Mouse (Mus musculus) testis, adult 2 months (tissue): ENCODE results near the gene Arg1.

Experiments used
- CTCF ChIP-seq: fragments of 200-500 bp; IDR thresholded peaks from 2 replicates; pipeline ENCODE4 v1.5.1; 2012; ENCODE audit warnings: low read depth, mild to moderate bottlenecking, inconsistent platforms, low read length, moderate library complexity; ENCODE audit not compliant: control insufficient read depth, insufficient read depth, insufficient replicate concordance
- POLR2A ChIP-seq: fragments of 200-500 bp; IDR thresholded peaks from 2 replicates; pipeline ENCODE4 v1.6.1; 2012; ENCODE audit warnings: low read depth, mild to moderate bottlenecking, inconsistent platforms, low read length, moderate library complexity; ENCODE audit not compliant: control insufficient read depth

DNA sequence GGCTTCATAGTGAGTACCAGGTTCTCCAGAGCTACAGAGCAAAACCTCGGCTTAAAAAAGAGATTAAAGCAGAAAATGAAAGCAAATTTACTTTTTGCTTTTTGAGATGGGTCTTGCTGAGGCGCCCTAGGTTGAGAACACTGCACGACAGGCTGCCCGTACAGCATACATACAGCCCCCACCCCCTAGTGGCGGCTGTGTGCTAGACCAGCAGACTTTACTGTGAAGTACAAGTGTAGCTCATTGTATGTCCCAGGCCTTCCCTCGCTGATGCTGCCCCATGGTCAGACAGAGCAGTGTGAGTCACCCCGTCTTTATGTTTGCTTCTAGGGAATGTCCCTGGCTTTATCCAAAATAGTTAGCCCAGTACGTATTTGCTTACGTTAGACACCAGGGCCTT lies 41.3 kb downstream of the Arg1 start:
- TF ChIP-seq CTCF (no peak), POLR2A (no peak)
